Mouse (Mus musculus) embryonic fibroblast, embryonic 13.5 days (primary cell): ENCODE results near the gene Gsto2. TPM values are rescaled to one million over a fixed set of nuclear protein-coding genes. Genes with fewer than 3 reads are reported as not detected.
A peak's percentile ranks its signal among the peaks of the same experiment; 100 is the strongest.

Source experiments
- H3K27ac ChIP-seq: 2 replicates; pipeline ENCODE4 v1.5.1; 2012; ENCODE audit warnings: low read length, control low read depth, inconsistent platforms; ENCODE audit not compliant: insufficient read depth
- H3K4me1 ChIP-seq: 2 replicates; pipeline ENCODE4 v1.6.1; 2011; ENCODE audit warnings: low read length; ENCODE audit not compliant: control insufficient read depth, insufficient read depth
- H3K4me3 ChIP-seq: 2 replicates; pipeline ENCODE4 v1.5.1; 2011; ENCODE audit warnings: mild to moderate bottlenecking, control low read depth, low read length; ENCODE audit not compliant: insufficient read depth
- CTCF ChIP-seq: IDR thresholded peaks from 2 replicates; pipeline ENCODE4 v1.5.1; 2011; ENCODE audit warnings: mild to moderate bottlenecking, control low read depth, low read length, moderate library complexity, borderline replicate concordance; ENCODE audit not compliant: insufficient read depth
- POLR2A ChIP-seq: IDR thresholded peaks from 2 replicates; pipeline ENCODE4 v1.6.1; 2011; ENCODE audit warnings: low read depth, mild to moderate bottlenecking, control low read depth, low read length, moderate library complexity
- polyA plus RNA-seq: library from polyadenylated mRNA; stranded (reverse); fragments of >200 nt; gene quantifications from 2 replicates; pipeline ENCODE4 v1.2.4, GENCODE M21; 2011; ENCODE audit warnings: low read depth; ENCODE audit not compliant: missing spikeins, insufficient read length

Gsto2 gene
- polyA plus RNA-seq, 1 experiment = 0.98 TPM

DNA sequence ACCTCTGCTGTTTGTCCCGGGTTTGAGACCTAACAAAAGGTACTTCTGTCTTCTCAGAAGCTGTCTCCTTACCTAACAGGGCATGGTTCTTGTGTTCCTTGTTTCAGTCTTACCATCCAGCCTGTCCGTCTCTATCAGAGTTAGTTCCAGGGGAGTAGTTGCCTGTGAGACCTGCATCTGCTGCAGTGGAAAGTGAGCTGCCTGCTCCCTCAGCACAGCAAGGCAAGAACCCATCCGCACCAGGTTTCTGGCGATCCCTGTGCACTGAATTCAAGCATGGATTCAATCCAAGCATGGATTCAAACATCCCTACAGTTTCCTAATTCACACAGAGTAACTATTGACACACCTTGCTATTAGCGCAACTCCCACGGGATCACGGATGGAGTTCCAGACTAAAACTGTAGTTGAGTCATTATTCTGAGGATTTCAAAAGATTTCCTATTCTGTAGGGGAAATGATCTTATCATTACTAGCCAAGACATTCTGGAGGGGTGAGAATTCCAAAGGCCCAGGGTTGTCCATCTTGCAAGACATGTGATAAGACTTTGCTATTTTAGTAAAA, 4.8 kb downstream of the Gsto2 start:
- Histone ChIP-seq H3K4me1 (peaks cover 21% of the 10 kb centered on the region), H3K27ac (peak overlapping the region; percentile 83), H3K4me3 (no peak overlapping the region)
- TF ChIP-seq POLR2A = no peak
- TF ChIP-seq CTCF = no peak

DNA sequence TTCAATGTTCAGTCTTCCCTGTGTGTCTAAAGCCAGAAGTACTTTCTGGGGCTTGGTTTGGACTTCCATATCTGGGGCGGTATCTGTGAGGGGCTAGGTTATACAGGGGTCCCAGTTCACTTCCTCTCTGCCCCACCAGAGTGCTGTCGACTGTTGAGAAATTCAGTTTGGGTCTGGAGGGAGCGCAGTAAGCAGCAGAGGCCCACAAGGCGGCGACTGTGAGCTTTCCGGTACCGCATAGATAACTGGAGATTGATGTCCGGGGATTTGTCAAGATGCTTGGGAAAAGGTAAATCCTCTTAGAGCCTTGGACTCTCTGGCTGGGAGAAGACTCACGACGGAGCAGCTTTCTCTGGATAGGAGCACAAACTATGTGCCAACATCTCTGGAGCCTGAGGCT, 6.2 kb downstream of the Gsto2 start:
- TF ChIP-seq POLR2A (no peak), CTCF (no peak)
- H3K27ac ChIP-seq = peak overlapping the region; percentile 76; the same call in 1 of the 2 replicates
- no peak overlapping the region for H3K4me3 ChIP-seq
- peaks cover 21% of the 10 kb centered on the region for H3K4me1 ChIP-seq

DNA sequence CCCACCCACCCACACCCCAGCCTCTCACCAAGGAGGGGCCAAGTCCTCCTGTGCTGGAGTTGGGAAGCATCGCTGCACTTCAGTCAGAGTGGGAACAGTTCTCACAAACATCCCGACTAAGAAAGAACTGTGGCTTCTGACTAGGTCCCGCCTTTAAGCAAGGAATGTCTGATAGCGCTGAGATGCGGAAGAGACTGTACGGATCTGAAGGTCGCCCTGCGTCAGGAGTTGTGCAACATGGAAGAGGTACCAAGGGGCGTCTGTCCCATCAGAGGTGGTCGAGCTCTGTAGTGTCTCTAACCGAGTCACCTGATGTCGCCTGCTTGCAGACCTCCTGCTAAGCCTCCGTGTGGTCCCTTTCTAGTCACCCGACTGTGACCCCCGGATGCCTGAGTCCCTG, 10.9 kb downstream of the Gsto2 start:
- H3K4me1 ChIP-seq = no peaks in the 10 kb centered on the region
- no peak for TF ChIP-seq CTCF
- no peak for TF ChIP-seq POLR2A

DNA sequence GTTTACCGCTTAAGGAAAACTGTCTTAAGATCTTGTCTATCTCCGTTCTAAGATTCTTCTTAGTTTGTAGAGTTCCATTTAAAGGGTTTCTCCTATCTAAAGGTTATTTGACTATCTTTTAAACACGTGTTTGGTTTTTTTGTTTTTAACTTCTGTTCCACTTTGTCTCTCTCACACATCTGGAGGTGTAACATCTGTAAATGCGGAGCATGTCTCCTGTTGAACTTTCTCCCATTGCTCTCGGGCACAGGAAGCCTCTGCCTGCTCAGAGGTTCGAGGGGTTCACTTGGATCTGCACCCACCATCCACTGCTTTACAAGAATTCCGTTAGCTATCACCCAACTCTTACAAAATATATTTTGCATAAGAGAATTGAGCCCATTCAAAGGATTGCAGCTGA, 16.2 kb downstream of the Gsto2 start:
- no peak for TF ChIP-seq POLR2A
- TF ChIP-seq CTCF = no peak
- Histone ChIP-seq H3K4me3 (no peak overlapping the region), H3K27ac (no peak overlapping the region), H3K4me1 (peaks cover 7% of the 10 kb centered on the region; the same call in 1 of the 2 replicates)

More for the DNA sequence above, 10.9 kb downstream of the Gsto2 start:
- no peak overlapping the region for H3K4me3 ChIP-seq
- no peak overlapping the region for H3K27ac ChIP-seq

DNA sequence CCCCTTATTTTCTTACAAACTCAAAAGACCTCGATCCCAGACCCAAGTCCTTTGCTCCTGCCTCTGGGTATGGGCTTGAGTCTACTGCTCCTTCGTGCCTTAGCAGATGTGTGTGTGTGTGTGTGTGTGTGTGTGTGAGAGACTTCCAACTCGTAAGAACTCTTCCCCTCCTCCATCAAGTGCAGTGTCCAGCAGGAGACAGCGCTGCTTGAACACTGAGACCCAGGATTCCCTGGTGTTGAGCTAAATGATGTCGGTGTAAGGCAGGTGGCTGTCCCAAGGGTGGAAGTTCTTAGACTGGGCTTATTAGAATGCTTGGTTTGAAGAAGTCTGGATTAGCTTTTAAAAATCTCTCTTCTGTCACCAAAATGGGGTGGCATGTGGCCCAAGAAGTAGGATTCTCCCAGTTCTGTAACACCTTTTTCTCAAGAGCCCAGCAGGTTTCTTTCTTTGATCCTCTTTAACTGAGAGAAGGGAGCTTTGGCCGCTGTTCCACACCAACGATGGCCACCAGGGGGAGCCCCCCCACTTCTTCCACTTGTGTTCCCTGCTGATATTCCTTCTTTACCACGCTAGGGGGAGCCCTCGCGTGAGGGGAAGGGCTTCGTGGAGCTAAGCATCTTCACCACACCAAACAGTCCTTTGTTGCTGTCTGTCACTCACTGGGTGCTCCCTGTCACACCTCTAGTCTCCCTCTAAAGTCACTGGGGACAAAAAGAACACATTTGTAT, 17.0 kb downstream of the Gsto2 start:
- H3K4me1 ChIP-seq = peaks cover 12% of the 10 kb centered on the region
- no peak for TF ChIP-seq POLR2A
- peak; percentile 99 for TF ChIP-seq CTCF
- H3K4me3 ChIP-seq = no peak overlapping the region
- no peak overlapping the region for H3K27ac ChIP-seq

DNA sequence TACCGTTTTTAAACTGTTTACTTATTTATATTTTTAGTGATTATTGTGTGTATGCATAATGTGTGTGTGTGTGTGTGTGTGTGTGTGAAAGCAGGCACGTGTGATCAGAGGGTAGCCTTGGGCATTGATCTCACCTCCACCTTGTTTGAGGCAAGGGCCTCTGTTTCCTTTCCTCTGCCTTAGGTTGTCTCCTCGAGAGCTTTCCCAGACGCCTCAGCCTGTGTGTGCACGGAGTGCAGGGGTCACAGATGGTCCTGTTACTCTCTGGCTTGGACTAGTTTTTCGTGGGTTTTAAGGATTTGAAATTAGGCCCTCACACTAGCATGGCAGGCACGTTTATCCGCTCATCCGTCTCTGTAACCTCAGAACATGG, 17.5 kb downstream of the Gsto2 start:
- Histone ChIP-seq H3K4me3 (no peak overlapping the region), H3K4me1 (peaks cover 12% of the 10 kb centered on the region), H3K27ac (no peak overlapping the region)
- TF ChIP-seq CTCF (no peak), POLR2A (no peak)

DNA sequence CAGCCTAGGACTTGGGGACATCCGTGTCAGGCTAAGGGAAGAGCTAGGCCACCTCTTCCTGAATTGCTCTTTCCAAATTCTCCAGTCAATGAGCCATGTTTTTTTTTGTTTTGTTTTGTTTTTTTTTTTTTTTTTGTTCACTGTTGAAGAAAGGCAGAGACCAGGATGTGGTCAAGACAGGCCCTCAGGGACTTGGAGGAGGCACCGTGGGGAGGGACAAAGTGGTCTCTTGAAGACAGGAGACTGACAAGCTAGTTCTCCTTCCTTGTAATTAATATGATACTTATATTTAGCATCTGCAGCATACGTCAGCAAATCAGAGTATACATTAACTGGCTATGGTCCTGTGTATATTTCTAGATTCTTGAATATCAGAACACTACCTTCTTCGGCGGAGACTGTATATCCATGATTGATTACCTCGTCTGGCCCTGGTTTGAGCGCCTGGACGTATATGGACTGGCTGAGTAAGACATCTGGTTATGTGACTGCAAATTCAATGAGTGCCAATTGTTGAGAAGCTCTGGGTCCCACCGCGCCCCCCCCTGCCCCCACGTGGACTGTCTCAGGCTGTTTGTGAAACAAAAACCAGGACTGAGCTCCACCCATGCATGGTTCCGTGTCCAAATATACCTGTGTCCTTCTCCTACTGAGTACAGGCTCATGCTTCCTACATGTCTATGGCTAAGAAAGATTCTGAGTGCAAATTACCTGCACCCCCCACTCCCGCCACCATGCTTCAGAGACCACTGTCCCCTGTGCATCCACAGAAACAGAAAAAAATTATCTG, 19.2 kb downstream of the Gsto2 start:
- Histone ChIP-seq H3K27ac (peak overlapping the region; percentile 74), H3K4me3 (no peak overlapping the region), H3K4me1 (peaks cover 12% of the 10 kb centered on the region)
- TF ChIP-seq POLR2A (no peak), CTCF (no peak)

DNA sequence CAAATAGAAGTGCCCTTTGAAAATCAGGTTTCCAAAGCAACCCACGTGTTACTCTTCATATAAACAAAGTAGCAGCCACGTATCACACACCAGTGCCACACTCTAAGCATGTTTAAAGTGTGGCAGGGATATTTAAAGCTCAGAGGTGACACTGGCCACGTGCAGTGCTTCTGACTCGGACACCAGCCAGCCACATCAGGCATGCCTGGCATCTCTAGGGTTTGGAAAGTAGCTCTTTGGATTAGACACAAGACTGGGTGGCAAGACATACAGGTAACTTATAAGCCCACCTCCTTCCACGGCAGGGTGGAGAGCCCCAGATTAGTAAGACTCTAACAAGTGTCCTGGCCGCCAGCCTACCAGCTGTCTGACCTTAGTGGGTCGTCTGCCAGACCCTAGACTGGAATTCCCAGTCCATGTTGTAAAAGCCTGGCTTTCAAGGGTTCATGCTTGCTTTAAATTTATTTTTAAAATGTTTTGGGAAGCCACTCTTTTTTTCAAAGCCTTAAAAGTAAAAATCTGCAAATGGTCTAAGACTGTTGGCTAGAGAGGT, 19.9 kb downstream of the Gsto2 start:
- Histone ChIP-seq H3K27ac (peak overlapping the region; percentile 74), H3K4me1 (peaks cover 14% of the 10 kb centered on the region), H3K4me3 (no peak overlapping the region)
- TF ChIP-seq CTCF = no peak
- TF ChIP-seq POLR2A = no peak

DNA sequence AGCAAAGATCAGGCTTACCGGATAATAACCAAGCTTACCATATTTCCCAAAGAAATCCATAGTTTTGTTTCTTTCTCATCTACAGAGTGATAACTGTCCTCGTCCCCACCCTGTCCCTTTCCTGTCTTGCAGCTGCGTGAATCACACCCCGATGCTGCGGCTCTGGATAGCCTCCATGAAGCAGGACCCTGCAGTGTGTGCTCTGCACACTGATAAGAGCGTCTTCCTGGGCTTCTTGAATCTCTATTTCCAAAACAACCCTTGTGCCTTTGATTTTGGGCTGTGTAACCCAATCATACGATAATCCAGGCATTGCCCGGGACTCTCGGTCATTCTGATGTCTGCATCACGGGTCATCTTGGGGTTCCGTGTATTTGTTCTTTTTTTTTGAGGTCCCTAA, 20.6 kb downstream of the Gsto2 start:
- Histone ChIP-seq H3K4me3 (no peak overlapping the region), H3K4me1 (peaks cover 20% of the 10 kb centered on the region), H3K27ac (peak overlapping the region; percentile 74)
- TF ChIP-seq POLR2A (no peak), CTCF (no peak)
